Mouse (Mus musculus): ENCODE measurements at regions not wholly inside any gene's neighbourhood (a gene's known extent, or its start where the extent isn't known, plus 50 kb on each side); places are given as distances from the start of the nearest gene placed in this dataset.

DNA sequence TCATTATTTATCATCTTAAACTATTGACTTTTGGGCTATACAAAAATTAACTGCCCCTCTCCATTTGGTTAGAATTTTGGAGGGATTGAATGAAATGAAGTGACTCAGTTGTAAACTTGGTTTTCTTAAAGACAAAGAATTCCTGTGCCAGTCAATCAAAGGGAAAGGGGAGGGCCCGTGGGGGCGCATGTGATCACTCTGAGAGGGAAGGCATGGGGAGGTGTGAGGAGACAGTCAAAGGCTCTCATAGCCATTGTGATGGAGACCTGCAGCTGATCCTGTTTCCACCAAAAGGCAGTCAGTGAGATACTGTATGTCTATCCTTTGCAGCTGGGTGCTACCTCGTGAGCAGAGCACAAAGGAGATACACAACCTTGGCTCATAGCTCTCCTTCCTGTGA is 156.6 kb upstream of the Slc24a2 start:
- no peak for DNase-seq (ENCODE audit: low spot score in 2 of 2)

DNA sequence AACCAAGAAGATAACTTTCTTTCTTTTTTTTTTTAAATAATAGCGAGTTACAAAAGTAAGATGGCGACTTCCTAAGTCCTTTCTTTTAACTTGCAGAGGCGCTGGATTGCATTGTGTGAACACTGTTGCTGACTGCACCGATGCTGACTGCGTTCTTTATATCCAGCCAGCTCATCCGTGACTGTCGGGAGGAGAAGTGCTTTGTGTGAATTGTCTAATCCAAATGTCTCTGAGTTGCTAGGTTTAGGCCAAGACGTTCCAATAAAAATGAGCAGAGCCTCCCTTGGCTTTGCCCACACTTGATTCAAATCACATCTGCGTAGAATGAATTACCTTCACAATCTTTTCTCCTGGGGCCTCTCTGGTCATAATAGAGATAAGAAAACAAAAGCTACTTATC is 156.0 kb upstream of the Slc24a2 start:
- no peak for DNase-seq (ENCODE audit: low spot score in 2 of 2)

DNA sequence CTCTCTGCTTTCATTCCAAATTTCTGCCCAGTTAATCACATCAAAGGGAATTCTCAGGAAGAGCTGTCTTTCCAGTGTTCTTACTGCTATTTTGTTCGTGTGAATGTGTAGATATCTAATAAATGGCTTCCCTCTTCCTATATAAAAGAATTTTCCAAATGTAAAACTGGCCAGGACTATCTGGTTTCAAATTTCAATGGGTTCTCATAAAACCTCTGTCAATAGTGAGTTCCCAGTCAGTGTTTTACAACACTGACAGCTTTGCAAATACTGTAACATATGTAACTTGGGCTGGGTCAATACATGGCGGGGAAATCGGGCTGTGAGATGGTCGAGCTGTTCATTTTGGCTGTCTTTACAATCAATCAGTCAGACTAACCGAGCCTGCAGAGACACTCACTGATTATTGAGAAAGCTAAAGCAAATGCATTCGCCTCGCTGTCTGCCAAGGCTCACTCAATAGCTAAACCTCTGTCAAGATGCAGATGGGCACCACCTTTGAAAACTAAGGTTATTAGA is 155.0 kb upstream of the Slc24a2 start:
- DNase-seq (ENCODE audit: low spot score in 2 of 2), result no peak

DNA sequence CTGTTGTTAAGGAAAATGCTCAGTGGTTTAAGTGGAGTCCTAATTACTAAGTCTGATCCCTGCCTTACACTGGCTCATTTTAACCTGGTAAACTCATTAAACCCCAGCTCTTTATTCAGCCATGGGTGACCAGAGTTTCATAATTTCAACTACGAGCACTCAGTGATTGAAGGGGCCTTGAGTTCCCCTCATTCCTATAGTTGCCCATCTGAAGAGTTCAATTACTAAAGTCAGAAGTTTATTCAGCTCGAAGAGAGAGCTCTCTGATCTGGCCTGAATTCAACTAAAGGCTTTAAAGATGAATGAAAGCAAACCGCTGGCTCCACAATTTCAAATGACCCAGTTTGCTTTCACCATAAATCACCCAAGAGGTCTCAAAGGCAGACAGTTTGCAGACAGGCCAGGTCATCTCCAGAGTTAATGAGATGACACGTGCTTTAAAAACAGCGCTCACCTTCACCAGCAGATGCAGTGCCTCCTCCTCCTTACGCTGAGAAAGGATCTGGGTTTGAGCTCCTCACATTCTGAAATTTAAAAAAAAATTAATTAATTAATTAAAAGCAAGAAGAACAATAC is 154.3 kb upstream of the Slc24a2 start:
- DNase-seq (ENCODE audit: low spot score in 2 of 2), result no peak

DNA sequence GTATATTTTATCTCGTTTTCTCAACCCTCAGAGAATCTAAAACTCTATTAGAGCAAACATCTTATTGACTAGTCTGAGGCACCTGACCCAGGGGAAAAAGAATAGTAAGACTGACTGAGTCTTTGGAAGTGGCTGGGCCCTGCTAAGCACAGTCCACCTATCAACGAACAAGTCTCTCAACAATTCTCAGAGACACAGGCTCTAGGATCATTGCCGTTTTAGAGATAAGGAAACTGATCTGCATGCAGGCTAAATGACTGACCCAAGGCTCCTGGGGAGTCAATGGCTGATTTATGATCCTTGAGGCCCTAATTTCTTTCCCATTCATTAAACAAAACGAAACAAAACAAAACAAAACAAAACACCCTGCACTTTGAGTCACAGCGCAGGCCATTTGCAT is 150.4 kb upstream of the Slc24a2 start:
- no peak for DNase-seq (ENCODE audit: low spot score in 2 of 2)

DNA sequence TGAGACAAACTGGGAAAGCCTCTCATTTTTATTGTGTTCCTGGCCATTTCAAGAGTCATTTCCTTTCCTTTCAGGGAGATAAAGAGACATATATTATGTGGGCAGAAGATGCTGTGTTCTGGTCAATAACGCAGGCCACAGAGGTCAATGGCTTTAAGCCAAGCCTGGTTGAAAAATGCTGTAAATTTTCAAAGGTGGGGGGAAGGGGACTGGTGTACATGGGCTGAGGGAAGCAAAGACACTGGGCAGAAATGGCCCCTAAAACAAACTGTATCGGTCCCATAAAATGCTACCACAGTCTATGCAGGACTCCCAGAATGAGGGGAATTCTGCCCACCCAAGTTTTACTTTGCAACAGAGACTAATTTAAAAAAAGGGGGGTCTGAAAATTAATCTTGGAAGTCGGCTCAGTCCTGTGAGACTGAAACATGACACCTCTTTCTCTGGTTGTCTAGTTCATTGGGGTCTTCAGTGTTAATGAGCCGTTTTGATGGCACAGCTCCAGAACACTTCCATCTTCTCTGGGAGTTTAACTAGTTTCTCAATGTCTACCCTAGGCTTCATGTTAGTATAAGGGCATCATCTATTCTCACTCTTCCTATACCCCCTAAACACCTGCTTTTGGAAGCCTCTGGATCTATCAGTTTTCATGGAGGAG is 149.4 kb upstream of the Slc24a2 start:
- DNase-seq (ENCODE audit: low spot score in 2 of 2), result no peak

DNA sequence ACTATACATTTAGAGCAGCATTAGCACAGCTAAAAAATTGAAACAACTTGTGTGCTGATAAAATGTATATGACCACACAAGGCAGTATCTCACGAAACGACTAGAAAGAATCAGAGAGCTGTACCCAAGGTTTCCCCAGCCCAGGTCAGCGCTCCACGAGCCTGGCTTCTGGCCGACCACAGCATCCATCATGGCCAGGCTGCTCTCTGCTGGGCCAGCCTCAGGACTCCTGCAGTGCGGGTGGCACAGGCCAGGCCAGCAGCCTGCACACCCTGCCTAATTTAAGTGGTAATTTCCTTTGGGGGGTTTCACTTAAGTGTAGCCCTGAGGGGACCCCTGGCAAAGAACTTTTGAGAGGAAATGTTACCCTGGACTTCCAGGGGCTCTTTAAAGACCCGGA is 141.7 kb upstream of the Slc24a2 start:
- no peak for DNase-seq (ENCODE audit: low spot score in 2 of 2)

DNA sequence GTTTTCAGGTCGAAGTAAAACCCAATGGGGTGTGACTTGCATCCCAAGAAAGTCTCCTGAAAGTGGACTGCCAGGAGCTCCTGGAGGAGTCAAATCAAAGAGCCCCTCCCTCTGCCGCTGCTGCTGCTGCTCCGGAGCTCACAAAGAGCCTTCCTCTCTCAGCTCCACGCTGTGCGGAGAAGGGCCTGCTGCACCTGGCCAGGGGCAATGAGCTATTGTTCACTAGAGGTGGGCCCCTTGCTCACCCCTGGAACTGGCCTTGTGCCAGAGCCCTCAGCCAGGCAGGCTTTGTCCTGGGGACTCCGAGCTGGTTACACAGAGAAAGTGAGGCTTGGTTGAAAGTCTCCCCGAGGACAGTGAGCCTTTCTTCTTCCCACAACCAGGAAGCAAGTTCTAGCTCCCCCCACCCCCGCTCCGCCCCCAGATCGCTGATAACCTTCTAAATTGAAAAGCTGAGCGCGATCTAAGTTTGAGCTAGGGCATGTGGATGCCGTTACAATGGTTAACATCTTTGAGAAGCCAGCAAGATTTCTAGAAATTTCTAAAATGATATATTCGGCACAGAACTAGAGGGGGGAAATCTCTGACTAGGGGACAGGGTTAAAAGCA is 139.5 kb upstream of the Slc24a2 start:
- DNase-seq (ENCODE audit: low spot score in 2 of 2), result no peak

DNA sequence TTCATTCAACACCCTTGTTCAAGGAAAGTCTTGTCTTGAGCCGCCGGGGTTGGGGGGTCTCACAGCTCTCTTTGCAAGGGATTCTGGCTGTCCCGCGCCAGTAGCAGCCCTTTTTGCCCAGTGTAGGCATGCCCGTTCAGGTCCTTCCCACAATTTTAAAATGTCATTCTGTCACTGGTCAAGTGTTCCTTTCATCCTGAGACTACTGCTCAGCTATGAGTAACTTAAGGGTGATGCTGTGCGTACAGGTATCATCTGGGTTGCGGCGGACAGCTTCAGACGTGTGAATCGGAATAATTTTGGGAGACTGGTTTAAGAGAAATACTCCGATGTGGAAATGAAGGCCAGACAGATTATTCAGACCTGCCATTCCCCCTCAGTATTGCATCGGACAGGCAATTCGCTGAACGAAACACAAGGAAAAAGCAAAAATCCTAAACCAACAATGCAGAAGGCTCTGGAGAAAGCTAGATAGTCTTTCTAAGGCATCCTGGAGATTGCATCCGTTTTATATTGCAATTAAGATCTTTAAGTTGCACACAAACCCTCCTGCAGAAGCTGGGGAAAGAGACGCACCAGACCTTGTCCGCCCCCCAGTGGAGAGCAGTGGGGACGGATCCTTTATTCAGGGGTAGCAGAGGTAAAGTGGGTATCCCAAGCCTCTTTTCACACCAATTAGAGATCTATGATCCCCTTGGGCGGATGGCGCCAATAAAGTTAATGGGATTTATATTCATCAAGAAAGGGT is 138.3 kb upstream of the Slc24a2 start:
- peak in 1 of 2 experiments; percentile 13 for DNase-seq (ENCODE audit: low spot score in 2 of 2)

DNA sequence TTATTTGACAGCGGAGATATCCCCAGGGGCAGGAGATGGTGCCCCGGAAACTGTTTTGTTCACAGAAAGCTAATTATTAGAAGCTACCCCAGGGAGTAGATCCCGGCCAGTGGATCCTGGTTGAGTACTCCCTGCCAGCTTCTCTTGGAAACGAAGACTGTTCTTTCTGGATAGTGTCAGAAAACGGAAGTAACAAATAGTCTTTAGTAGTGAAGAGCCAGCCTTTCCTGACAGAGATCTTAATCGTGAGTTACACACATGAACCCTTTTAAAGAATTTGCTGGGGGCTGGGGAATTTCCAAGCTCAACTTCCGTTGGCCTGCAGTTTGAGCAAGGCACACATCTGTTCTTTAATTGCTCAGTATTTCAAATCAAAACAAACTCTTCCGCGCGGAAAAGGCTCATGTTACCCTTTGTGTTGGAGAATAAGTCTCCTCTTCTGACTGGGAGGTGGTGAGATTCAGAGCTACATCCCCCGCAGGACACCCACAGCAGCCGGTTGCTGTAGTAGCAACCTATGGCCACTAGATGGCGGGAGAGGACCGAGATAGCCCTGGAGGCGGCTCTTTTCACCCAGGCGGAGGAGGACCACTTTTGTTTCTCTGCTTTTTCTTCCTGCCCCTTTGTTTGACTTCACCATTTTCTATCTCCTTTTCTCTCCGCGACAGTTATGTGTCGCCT is 137.6 kb upstream of the Slc24a2 start:
- DNase-seq (ENCODE audit: low spot score in 2 of 2), result peak; percentile 46 to 72

DNA sequence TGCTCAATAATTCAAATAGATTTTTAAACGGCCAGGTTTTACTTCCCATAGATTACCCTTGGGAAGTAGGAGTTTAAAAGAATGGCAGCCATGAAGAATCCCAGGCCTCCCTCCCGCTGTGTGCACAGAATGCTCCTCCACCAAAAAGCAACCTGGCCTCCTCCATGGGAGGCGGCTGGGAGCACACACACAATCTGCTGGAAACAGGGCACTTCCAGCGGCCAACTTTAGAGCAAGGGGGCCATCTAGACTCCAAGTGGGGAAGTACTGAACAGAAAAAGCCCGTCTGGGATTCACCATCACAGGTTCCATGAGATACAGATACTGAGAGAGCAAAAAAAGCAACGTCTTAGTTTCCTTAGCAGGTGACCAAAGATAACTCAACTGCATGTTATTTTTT is 131.9 kb upstream of the Slc24a2 start:
- no peak for DNase-seq (ENCODE audit: low spot score in 2 of 2)

DNA sequence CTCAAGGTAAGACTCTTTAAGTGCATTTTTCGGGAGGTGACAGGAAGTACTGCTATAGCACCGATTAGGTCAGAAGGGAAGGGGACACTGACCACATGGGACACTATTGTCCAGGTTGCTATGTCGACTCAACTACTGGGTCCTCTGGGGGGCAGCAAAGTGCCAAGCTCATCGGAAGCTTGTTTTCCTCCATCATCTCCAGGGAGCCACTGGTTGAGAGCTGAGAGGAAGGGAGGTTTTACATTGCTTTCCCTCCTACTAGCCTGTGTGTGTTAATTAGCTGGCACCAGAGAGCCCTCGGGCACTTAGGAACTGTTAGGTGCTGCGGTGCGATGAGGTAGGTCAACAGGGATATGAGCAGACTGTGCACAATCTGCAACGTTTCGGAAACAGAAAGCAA is 129.2 kb upstream of the Slc24a2 start:
- DNase-seq (ENCODE audit: low spot score in 2 of 2), result peak in 1 of 2 experiments; percentile 22

DNA sequence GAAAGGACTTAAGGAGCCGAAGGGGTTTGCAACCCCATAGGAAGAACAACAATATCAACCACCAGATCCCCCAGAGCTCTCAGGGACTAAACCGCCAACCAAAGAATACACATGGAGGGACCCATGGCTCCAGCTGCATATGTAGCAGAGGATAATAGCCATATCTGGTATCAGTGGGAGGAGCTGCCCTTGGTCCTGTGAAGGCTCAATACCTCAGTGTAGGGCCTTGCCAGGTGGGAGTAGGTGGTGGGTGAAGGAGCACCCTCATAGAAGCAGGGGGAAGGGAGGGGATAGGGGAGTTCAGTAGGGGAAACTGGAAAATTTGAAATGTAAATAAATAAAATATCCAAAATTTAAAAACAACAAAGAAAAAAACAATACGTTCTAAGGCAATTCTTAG is 128.7 kb upstream of the Slc24a2 start:
- DNase-seq (ENCODE audit: low spot score in 2 of 2), result no peak

DNA sequence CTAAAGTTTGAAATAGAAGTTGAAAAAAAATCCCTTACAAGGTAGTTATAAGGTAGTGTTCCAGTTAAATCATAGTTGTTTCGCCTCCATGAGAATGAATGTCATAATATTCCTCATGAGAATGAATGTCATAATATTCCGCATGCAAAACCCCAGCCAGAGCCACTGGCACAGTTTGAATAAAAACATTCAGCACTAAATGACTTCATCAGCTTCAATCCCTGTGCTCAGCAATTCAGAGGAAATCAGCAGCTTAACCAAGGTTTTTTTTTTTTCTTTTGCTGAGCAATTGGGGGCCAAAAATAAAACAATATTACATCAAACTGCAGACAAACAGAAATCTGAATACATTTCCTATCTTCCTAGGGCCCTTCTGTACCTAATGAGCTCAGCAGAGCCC is 102.7 kb upstream of the Slc24a2 start:
- no peak for DNase-seq (ENCODE audit: low spot score in 2 of 2)

DNA sequence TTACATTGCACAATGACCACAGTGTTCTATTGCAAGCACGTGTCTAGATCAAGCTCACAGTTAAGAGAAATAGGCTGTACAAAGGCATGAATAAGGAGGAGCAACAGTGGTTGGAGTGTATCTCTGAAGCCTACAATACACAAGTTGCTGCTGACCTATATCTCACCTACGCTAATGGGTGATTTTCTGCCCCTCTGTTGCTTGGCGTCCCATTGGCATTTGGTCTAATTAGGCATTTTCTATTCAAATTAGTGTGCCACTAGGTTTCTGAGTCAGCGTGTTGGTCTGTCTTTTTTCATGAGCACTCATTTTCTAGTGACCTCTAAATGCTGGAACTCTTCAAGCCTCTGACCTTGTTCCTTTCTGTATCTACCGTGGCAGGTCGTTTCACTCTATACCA is 98.9 kb upstream of the Slc24a2 start:
- DNase-seq (ENCODE audit: low spot score in 2 of 2), result no peak

DNA sequence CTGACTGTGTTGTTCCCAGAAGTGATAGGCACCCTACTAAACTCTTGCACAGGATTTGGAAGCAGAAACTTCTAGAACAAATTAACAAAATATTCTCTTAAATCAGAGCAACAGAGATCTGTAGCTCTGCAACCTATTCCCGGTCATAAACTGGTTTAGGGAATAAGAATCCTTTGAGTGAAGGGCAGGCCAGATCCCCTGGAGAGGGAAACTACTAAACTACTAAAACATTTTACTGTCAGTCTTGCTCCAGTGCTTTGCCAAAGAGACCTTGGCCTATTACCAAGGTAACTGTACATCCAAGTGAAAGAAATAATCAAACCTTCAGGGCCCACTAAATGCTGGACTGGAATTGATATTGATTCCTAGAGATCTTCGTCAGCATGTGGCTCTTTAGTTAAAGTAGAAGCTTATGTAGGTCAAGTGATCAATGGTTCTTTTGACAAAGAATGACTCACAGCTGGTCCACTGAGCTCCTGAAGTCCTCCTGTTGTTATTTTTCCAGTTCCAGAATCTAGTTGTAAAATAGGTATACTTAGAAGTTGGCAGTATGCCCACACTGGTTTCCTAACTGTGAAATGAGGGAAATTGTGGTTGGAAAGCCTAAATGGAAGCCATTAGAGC is 91.6 kb upstream of the Slc24a2 start:
- DNase-seq (ENCODE audit: low spot score in 2 of 2), result no peak

DNA sequence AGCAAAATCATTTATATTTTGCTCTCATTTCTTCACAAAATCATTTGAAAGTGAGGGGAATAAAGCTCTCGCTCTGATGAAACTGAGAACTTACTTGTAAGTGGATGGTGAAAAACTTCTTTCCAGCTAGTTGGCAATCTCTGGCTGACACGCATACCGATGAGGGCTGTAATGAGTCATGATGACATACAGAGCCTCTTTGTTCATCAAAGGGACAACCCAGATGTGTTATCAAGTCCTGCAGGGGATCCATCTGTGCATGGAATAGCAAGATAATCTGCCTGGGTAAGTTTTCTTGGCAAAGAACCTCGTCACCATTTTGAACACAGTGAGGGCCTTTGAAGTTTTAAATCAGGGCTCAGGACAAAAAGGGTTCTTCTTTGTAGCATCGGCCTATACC is 67.9 kb upstream of the Slc24a2 start:
- no peak for DNase-seq (ENCODE audit: low spot score in 2 of 2)

DNA sequence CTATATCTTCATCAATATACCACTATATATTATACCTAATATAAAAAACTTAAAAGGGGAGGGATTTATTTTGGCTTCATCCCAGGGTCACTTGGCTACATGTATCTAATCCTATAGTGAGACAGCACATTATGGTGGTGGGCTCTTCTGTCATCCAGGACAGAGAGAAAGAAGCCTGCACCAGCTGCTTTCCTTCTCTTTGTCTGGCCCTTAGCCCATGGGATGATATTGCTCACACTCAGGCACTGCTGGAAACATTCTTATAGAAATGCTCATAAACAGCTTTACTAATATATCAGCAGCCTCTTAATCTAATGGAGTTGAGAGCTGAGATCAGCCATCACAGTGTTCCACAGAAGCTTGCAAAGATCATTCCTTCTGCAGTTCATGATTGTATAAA is 64.3 kb upstream of the Slc24a2 start:
- no peak for DNase-seq (ENCODE audit: low spot score in 2 of 2)
